Mouse (Mus musculus): ENCODE measurements around the gene Zfp36. TPM values are rescaled to one million over a fixed set of nuclear protein-coding genes. Genes with fewer than 3 reads are reported as not detected.

Gene Zfp36
- polyA plus RNA-seq, 1 experiment from 2014 or later, result 90.4 TPM

- peak; percentile 98 for DNase-seq (ENCODE audit: low read depth, low spot score)
- peak; percentile 63 for ATAC-seq
- TF ChIP-seq CTCF (IDR thresholded peaks at IDR 0.05), result no peak
- H3K27me3 ChIP-seq, result no peaks in the 10 kb centered on the region
- POLR2A ChIA-PET, result interaction anchor here (3.2 kb wide), 1 partner anchor 14 kb away, joined by 12 read pairs; no protein-coding TSS in a partner anchor
- in situ Hi-C loops (cut with MboI; ENCODE audit: low pct_unique_long_range_greater_than_20kb), result loop anchor here (5.0 kb wide), 1 partner anchor 220 kb away; no protein-coding TSS in a partner anchor
- CTCF ChIA-PET, result interaction anchor here (1.0 to 1.5 kb wide), 2 partner anchors 12 to 13 kb away, joined by 3 read pairs; no protein-coding TSS in a partner anchor
Measured at GRCm38 (mm10) chr7:28372251-28373108, 7.6 kb downstream of the Zfp36 start, which contains the start of gene Plekhg2. TSS of gene Plekhg2 (minus strand) at chr7:28372599.

- no peaks in the 10 kb centered on the region for H3K27me3 ChIP-seq
- no peak for ATAC-seq
- POLR2A ChIA-PET, result interaction anchor here (1.5 to 3.2 kb wide), 3 partner anchors 10 to 19 kb away, joined by 6 to 12 read pairs (median 6); no protein-coding TSS in a partner anchor
- TF ChIP-seq CTCF (IDR thresholded peaks at IDR 0.05), result no peak
- in situ Hi-C loops (cut with MboI; ENCODE audit: low pct_unique_long_range_greater_than_20kb), result loop anchor here (5.0 kb wide), 1 partner anchor 221 kb away; no protein-coding TSS in a partner anchor
- CTCF ChIA-PET, result interaction anchor here (1.2 to 1.5 kb wide), 2 partner anchors 11 to 15 kb away, joined by 3 read pairs; no protein-coding TSS in a partner anchor
- no peak for DNase-seq (ENCODE audit: low read depth, low spot score)
Measured at GRCm38 (mm10) chr7:28371514-28371989, 8.5 kb downstream of the Zfp36 start.

GRCm38 (mm10) chr7:28370977-28371513, 9.0 kb downstream of the Zfp36 start:
- ATAC-seq (no peak), DNase-seq (ENCODE audit: low read depth, low spot score) (no peak)
- no peaks in the 10 kb centered on the region for H3K27me3 ChIP-seq
- ChIA-PET CTCF (interaction anchor here (0.9 to 1.5 kb wide), 3 partner anchors 11 to 16 kb away, joined by 3 read pairs; no protein-coding TSS in a partner anchor), POLR2A (interaction anchor here (1.5 to 3.2 kb wide), 3 partner anchors 9 to 18 kb away, joined by 6 to 12 read pairs (median 6); no protein-coding TSS in a partner anchor)
- in situ Hi-C loops (cut with MboI; ENCODE audit: low pct_unique_long_range_greater_than_20kb), result loop anchor here (5.0 kb wide), 1 partner anchor 221 kb away; no protein-coding TSS in a partner anchor
- TF ChIP-seq CTCF (IDR thresholded peaks at IDR 0.05), result no peak

GRCm38 (mm10) chr7:28370051-28370450, 10.0 kb downstream of the Zfp36 start:
- no peak for TF ChIP-seq CTCF (IDR thresholded peaks at IDR 0.05)
- ATAC-seq (no peak), DNase-seq (ENCODE audit: low read depth, low spot score) (no peak)
- ChIA-PET POLR2A (interaction anchor here (1.6 to 3.2 kb wide), 2 partner anchors 12 to 17 kb away, joined by 6 to 12 read pairs; no protein-coding TSS in a partner anchor), CTCF (interaction anchor here (0.9 kb wide), 1 partner anchor 13 kb away, joined by 3 read pairs; no protein-coding TSS in a partner anchor)
- no peaks in the 10 kb centered on the region for H3K27me3 ChIP-seq
- in situ Hi-C loops (cut with MboI; ENCODE audit: low pct_unique_long_range_greater_than_20kb), result loop anchor here (5.0 kb wide), 1 partner anchor 222 kb away; no protein-coding TSS in a partner anchor

- ATAC-seq (no peak), DNase-seq (ENCODE audit: low read depth, low spot score) (no peak)
- in situ Hi-C loops (cut with MboI; ENCODE audit: low pct_unique_long_range_greater_than_20kb), result no loop called here
- H3K27me3 ChIP-seq, result no peaks in the 10 kb centered on the region
- TF ChIP-seq CTCF (IDR thresholded peaks at IDR 0.05), result no peak
- ChIA-PET CTCF (interaction anchor here (1.1 kb wide), 1 partner anchor 24 kb away, joined by 3 read pairs; no protein-coding TSS in a partner anchor), POLR2A (interaction anchor here (1.2 kb wide), 2 partner anchors 12 to 17 kb away, joined by 3 read pairs; no protein-coding TSS in a partner anchor)
Measured at GRCm38 (mm10) chr7:28368276-28368920, 11.7 kb downstream of the Zfp36 start.

GRCm38 (mm10) chr7:28367663-28368275, 12.3 kb downstream of the Zfp36 start:
- no peak for ATAC-seq
- no peak for TF ChIP-seq CTCF (IDR thresholded peaks at IDR 0.05)
- in situ Hi-C loops (cut with MboI; ENCODE audit: low pct_unique_long_range_greater_than_20kb), result no loop called here
- ChIA-PET CTCF (no interaction called here), POLR2A (interaction anchor here (1.2 kb wide), 1 partner anchor 16 kb away, joined by 3 read pairs; no protein-coding TSS in a partner anchor)
- no peaks in the 10 kb centered on the region for H3K27me3 ChIP-seq
- DNase-seq (ENCODE audit: low read depth, low spot score), result no peak

GRCm38 (mm10) chr7:28362441-28363060, 17.5 kb downstream of the Zfp36 start:
- ChIA-PET POLR2A (interaction anchor here (1.8 kb wide), 1 partner anchor 9 kb away, joined by 6 read pairs; no protein-coding TSS in a partner anchor), CTCF (interaction anchor here (1.5 kb wide), 1 partner anchor 9 kb away, joined by 3 read pairs; no protein-coding TSS in a partner anchor)
- TF ChIP-seq CTCF (IDR thresholded peaks at IDR 0.05), result no peak
- in situ Hi-C loops (cut with MboI; ENCODE audit: low pct_unique_long_range_greater_than_20kb), result no loop called here
- H3K27me3 ChIP-seq, result no peaks in the 10 kb centered on the region
- ATAC-seq (no peak), DNase-seq (ENCODE audit: low read depth, low spot score) (no peak)

- in situ Hi-C loops (cut with MboI; ENCODE audit: low pct_unique_long_range_greater_than_20kb), result no loop called here
- DNase-seq (ENCODE audit: low read depth, low spot score) (no peak), ATAC-seq (no peak)
- no peaks in the 10 kb centered on the region for H3K27me3 ChIP-seq
- ChIA-PET CTCF (interaction anchor here (1.5 kb wide), 1 partner anchor 8 kb away, joined by 3 read pairs; no protein-coding TSS in a partner anchor), POLR2A (interaction anchor here (1.8 kb wide), 1 partner anchor 9 kb away, joined by 6 read pairs; no protein-coding TSS in a partner anchor)
- no peak for TF ChIP-seq CTCF (IDR thresholded peaks at IDR 0.05)
Measured at GRCm38 (mm10) chr7:28361647-28362341, 18.3 kb downstream of the Zfp36 start.

Data from Patski (cell line).